Mouse (Mus musculus): ENCODE measurements around the gene Ccdc177. TPM values are rescaled to one million over a fixed set of nuclear protein-coding genes. Genes with fewer than 3 reads are reported as not detected.
A peak's percentile ranks its signal among the peaks of the same experiment; 100 is the strongest.

Ccdc177 gene
- polyA plus RNA-seq, 1 experiment = not detected

DNA sequence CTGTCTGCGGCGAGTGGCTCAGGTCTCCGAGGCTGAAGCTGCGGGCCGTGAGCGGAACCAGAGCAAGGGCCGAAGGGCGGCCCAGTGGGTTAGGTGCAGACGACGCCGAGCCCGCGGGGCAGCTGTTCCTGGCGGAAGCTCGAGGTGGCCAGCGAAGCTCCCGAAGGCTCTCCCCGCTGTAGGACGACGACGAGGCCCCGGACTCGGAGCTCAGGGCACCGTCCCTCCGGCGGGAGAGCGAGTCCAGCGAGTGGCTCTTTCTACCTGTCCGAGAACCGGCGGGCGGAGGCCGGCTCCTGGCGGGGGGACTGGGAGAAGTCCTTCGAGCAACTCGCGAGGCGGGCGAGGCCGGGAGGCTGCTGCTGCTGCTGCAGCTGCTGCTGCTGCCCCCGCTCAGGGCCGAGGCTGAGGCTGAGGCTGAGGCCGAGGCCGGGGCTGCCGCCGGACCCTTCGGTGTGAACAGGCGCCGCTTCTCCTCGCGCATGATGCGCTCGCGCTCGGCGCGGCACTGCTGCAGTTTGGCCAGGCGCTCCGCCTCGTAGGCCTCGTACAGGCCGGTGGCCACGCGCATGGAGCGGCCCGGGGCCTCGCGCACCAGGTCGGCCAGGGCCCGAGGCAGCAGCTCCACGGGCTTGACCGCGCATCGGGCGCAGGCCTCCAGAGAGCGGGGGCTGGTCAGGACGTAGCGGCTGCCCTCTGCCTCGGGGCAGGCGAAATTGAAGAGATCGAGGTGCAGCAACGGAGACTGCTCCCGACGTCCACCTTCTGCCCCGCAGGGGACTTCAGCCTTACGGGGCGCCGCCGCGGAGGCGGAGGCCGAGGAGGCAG is 1.7 kb downstream of the Ccdc177 start:
- H3K4me1 ChIP-seq (ENCODE audit: control insufficient read depth, insufficient read depth, low read length) = no peaks in the 10 kb centered on the region
- WGBS = 4% methylated on average over 92 of the region's 92 CpGs
- peak overlapping the region; percentile 19; the same call in 1 of the 2 replicates for H3K27ac ChIP-seq (ENCODE audit: control insufficient read depth, insufficient read depth, low read depth, low read length, poor library complexity)
- no peak for TF ChIP-seq CTCF (IDR thresholded peaks at IDR 0.05; ENCODE audit: control insufficient read depth, insufficient read depth, low read length)
- TF ChIP-seq POLR2A (IDR thresholded peaks at IDR 0.05; ENCODE audit: borderline replicate concordance, control insufficient read depth, low read depth, low read length) = no peak
- no peak overlapping the region for H3K4me3 ChIP-seq (replicated peaks; ENCODE audit: control insufficient read depth, low read depth, low read length)

DNA sequence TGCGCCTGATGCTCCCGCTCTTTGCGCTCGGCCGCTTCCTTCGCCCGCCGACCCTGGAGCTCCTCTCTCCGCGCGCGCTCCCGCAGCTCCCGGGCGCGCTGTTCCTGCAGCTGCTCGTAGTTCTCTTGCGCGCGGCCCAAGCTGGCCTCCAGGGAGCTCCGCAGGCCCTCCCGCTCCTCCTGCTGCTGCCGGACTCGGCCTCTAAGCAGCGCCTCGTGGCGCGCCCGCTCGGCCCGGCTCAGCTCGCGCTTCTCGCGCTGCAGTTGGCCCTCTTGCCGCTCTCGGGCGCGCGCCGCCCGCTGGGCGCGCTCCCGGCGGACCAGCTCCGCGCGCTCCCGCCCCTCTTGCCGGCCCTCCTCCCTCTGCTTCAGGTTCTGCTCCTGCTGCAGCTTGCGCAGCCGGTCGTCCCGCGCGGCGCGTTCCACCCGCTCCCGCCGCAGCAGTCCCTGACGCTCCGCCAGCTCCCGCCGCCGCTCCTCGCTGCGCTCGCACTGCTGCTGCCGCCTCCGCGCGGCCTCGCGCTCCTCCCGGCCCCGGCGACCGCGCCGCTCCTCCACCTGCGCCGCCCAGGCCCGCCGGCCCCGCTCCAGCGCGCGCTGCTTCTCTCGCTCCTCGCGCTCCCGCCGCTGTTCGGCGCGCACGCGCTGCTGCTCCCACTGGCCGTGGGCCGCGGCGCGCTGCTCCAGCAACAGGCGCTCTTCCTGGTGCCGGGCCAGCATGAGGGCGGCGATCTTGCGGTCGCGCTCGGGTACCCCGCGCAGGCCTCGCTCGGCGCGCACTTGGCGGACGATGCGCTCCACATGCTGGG is 2.5 kb downstream of the Ccdc177 start:
- Histone ChIP-seq H3K4me1 (ENCODE audit: control insufficient read depth, insufficient read depth, low read length) (no peaks in the 10 kb centered on the region), H3K4me3 (replicated peaks; ENCODE audit: control insufficient read depth, low read depth, low read length) (no peak overlapping the region)
- WGBS = under 1% methylated on average over 119 of the region's 122 CpGs

DNA sequence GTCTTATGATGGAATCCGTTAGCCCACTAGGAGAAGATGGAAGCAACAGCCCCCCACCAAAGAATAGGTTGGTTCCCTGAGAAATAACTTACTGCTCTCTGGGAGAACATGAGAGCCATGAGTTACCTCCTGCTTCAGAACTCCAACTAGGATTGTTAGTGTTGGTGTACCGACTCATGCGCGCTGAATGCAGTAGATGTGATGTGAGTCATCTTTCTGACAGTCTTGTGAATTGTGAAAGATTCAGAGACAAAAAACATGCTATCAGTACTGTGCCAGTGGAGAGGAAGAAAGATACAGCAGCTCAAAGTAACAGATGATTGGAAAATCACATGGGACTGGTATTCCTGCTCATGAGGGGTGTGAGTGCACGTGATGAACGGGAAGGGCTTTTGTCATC is 8.9 kb downstream of the Ccdc177 start:
- no peak overlapping the region for H3K4me3 ChIP-seq (replicated peaks; ENCODE audit: control insufficient read depth, low read depth, low read length)
- H3K4me1 ChIP-seq (ENCODE audit: control insufficient read depth, insufficient read depth, low read length) = no peaks in the 10 kb centered on the region
- no peak for TF ChIP-seq POLR2A (IDR thresholded peaks at IDR 0.05; ENCODE audit: borderline replicate concordance, control insufficient read depth, low read depth, low read length)
- TF ChIP-seq CTCF (IDR thresholded peaks at IDR 0.05; ENCODE audit: control insufficient read depth, insufficient read depth, low read length) = no peak
- H3K27ac ChIP-seq (ENCODE audit: control insufficient read depth, insufficient read depth, low read depth, low read length, poor library complexity) = no peak overlapping the region
- WGBS = 79% methylated on average over 6 of the region's 6 CpGs

More for the DNA sequence above, 2.5 kb downstream of the Ccdc177 start:
- H3K27ac ChIP-seq (ENCODE audit: control insufficient read depth, insufficient read depth, low read depth, low read length, poor library complexity) = peak overlapping the region; percentile 10; the same call in 1 of the 2 replicates
- TF ChIP-seq POLR2A (IDR thresholded peaks at IDR 0.05; ENCODE audit: borderline replicate concordance, control insufficient read depth, low read depth, low read length) (no peak), CTCF (IDR thresholded peaks at IDR 0.05; ENCODE audit: control insufficient read depth, insufficient read depth, low read length) (no peak)

DNA sequence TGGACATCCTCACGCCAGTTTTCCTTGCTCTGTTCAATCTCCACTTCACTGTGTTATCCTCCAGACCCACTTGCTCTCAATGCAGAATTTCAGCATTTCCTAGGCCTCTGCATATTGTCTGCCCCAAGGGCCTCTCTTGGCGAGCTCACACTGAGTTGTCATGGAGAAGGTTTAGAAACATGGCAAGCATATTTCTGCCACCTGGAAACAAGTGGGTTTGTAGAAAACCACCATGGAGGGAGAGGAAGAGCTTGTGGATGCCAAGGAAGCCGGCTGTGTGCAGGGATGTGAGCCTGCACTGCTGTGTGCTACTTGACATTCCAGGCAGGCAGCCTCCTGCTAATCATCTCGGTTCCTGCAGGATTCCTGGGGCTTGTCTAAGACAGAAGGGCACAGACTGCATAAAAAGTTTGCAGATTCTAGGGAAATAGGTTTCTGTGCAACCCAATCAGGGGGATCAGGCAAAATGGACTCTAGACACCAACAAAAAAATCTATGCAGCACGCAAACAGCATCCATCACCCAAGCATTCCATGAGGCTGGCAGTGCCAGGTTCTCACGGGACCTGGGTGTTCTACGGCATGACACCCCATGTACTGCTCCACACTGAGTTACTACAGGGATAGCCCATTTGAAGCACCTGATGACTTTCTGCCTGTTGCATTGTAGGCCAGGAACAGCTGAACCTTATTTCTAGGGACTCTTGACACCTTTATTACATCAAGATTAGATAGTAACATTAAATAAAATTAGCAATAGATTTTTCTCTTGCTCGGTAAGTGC is 14.3 kb downstream of the Ccdc177 start:
- Histone ChIP-seq H3K4me3 (replicated peaks; ENCODE audit: control insufficient read depth, low read depth, low read length) (no peak overlapping the region), H3K4me1 (ENCODE audit: control insufficient read depth, insufficient read depth, low read length) (no peaks in the 10 kb centered on the region), H3K27ac (ENCODE audit: control insufficient read depth, insufficient read depth, low read depth, low read length, poor library complexity) (no peak overlapping the region)
- WGBS = 68% methylated on average over 8 of the region's 8 CpGs
- TF ChIP-seq POLR2A (IDR thresholded peaks at IDR 0.05; ENCODE audit: borderline replicate concordance, control insufficient read depth, low read depth, low read length) (no peak), CTCF (IDR thresholded peaks at IDR 0.05; ENCODE audit: control insufficient read depth, insufficient read depth, low read length) (no peak)

DNA sequence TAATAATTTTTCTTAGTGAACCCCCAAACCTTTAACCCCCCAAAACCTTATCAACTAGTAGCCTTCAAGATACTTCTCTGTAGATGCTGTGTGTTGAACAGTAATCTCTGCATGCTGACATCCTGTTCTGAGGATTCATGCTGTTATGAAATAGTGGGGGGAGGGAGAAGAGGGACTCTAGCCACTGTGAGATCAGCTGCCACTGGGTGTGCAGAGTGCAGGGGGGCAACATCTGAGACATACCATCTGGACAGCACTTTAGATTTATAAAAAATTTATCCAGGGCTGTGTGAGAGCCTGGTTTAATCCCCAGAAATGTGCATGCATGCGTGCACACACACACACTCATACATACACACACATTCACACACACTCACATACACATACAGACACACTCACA is 15.9 kb downstream of the Ccdc177 start:
- 81% methylated on average over 1 of the region's 1 CpGs for WGBS
- TF ChIP-seq POLR2A (IDR thresholded peaks at IDR 0.05; ENCODE audit: borderline replicate concordance, control insufficient read depth, low read depth, low read length) = no peak
- no peak for TF ChIP-seq CTCF (IDR thresholded peaks at IDR 0.05; ENCODE audit: control insufficient read depth, insufficient read depth, low read length)

DNA sequence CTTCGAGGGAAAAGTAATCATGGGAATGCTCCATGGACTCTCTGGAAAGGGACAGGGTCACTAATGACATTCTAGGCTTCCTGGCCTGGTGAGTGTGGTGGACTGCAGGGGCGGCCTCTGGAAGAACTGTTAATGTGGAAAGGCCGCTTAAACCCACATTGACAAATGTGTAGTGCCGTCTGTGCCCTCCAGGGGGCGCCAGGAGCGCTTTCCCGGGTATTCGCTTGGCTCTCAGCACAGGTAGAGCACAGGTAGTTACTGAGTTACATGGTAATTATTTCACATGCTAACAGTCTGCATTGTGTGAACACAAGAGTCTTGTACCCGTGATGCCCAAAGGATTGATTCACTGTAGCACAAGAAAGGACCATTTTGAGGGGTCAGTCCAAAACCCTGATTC is 21.0 kb downstream of the Ccdc177 start:
- Histone ChIP-seq H3K27ac (ENCODE audit: control insufficient read depth, insufficient read depth, low read depth, low read length, poor library complexity) (no peak overlapping the region), H3K4me1 (ENCODE audit: control insufficient read depth, insufficient read depth, low read length) (no peaks in the 10 kb centered on the region), H3K4me3 (replicated peaks; ENCODE audit: control insufficient read depth, low read depth, low read length) (no peak overlapping the region)
- WGBS = 25% methylated on average over 9 of the region's 9 CpGs
- no peak for TF ChIP-seq POLR2A (IDR thresholded peaks at IDR 0.05; ENCODE audit: borderline replicate concordance, control insufficient read depth, low read depth, low read length)
- TF ChIP-seq CTCF (IDR thresholded peaks at IDR 0.05; ENCODE audit: control insufficient read depth, insufficient read depth, low read length) = peak; percentile 56; the same call in 1 of the 2 replicates

More for the DNA sequence above, 15.9 kb downstream of the Ccdc177 start:
- H3K4me1 ChIP-seq (ENCODE audit: control insufficient read depth, insufficient read depth, low read length) = no peaks in the 10 kb centered on the region
- H3K4me3 ChIP-seq (replicated peaks; ENCODE audit: control insufficient read depth, low read depth, low read length) = no peak overlapping the region
- no peak overlapping the region for H3K27ac ChIP-seq (ENCODE audit: control insufficient read depth, insufficient read depth, low read depth, low read length, poor library complexity)

DNA sequence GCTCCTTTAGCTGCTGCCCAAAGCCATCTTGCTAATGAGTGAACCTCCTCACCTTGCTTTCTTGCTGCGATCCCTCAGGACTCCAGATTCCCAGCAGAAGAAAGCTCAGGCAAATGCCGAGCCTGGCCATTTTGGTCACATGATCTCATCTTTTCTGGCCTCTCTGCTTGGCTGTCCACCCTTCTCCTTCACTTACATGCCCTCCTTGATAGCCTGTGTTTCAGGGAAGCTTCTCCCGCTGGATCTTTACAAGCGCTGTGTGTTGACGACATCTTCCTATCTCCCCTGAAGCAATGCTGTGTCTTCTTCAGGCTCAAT is 23.2 kb downstream of the Ccdc177 start:
- TF ChIP-seq CTCF (IDR thresholded peaks at IDR 0.05; ENCODE audit: control insufficient read depth, insufficient read depth, low read length) = no peak
- no peak for TF ChIP-seq POLR2A (IDR thresholded peaks at IDR 0.05; ENCODE audit: borderline replicate concordance, control insufficient read depth, low read depth, low read length)
- Histone ChIP-seq H3K4me1 (ENCODE audit: control insufficient read depth, insufficient read depth, low read length) (no peaks in the 10 kb centered on the region), H3K4me3 (replicated peaks; ENCODE audit: control insufficient read depth, low read depth, low read length) (no peak overlapping the region), H3K27ac (ENCODE audit: control insufficient read depth, insufficient read depth, low read depth, low read length, poor library complexity) (no peak overlapping the region)
- WGBS = 61% methylated on average over 5 of the region's 5 CpGs
